Mouse (Mus musculus): ENCODE measurements at regions not wholly inside any gene's neighbourhood (a gene's known extent, or its start where the extent isn't known, plus 50 kb on each side); places are given as distances from the start of the nearest gene placed in this dataset.

DNA sequence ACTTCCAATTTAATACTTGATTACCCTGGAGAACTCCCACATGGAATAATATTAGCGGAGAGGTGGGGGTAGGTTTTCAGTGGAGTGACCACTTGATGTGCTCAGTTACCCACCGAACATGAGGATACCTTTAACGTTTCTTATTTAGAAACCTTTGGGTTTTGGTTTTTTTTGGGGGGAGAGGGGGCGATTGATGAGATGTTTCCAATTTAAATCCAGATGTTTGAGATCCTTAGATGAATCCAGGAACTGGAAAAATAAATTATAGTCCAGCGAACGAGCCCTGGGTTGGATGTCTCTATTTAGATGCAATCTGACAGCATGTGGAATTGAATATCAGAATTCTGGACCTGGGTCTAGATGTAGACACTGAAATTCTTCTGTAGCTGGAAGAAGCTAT lies 393.4 kb downstream of the Cd83 start:
- TF ChIP-seq CTCF (IDR thresholded peaks at IDR 0.05; ENCODE audit: low read depth) (no peak), EP300 (IDR thresholded peaks at IDR 0.05; ENCODE audit: low read depth) (no peak)
